Mouse (Mus musculus): ENCODE data around the gene Serp2. TPM values are rescaled to one million over a fixed set of nuclear protein-coding genes. Genes with fewer than 3 reads are reported as not detected.

Gene Serp2
- polyA plus RNA-seq, 1 experiment from 2014 or later: 7.5 TPM

DNA sequence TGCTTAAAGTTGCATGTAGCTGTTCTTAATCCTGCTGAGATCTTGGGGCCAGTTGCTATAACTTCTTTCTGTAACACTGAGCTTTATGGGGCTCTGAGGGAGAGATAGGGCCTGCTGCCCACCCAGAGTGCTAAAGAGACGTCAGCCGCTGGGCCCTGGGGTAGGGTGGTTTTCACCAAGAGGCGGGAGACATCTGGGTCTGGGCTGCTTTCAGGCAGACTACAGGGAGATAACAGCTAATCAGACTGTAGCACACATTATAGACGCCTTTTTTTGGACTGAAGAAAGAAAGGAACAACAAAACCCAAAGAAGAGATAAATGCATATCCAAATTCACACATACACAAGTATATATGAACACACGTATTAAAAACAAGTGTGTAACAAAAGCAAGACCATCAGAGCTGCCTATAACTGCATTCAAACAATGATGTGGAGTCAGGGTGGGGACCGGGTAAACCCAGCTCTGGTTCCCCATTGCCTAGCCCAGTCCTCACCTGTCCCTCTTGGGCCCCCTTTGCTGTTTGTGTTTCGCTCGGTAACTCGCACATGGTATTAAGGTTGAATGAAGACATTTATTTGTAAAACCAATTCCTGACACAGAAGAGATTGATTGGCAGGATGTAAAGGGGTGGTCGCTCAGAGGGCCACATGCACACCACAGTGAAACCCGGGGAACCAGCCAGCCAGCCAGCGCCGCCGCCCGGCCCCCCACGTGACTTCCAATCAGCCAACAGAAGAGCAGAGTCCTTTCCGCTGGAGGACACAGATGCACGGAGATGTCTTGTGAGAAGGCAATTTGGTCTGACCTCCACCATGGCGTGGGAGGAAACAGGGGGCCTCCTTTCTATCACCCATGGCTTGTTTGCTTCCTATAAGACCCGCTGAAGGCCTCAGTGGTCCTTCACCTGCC, 24.2 kb downstream of the Serp2 start:
- H3K9me3 ChIP-seq (ENCODE audit: control insufficient read depth): no peaks in the 10 kb centered on the region
- H3K27me3 ChIP-seq (replicated peaks; ENCODE audit: control insufficient read depth, insufficient read depth, low read length): no peaks in the 10 kb centered on the region
- H3K4me2 ChIP-seq (replicated peaks; ENCODE audit: low read depth): peak overlapping the region; percentile 37; the same call in 1 of the 2 replicates
- H3K9ac ChIP-seq (ENCODE audit: low read depth, low read length): no peak overlapping the region
- no peak overlapping the region for H3K27ac ChIP-seq (ENCODE audit: low read depth, low read length)
- 47% methylated on average over 20 of the region's 20 CpGs for WGBS
- ATAC-seq: peak; percentile 50; the same call in 1 of the 2 replicates
- TF ChIP-seq CTCF (IDR thresholded peaks at IDR 0.05; ENCODE audit: low read depth): no peak
- H3K4me1 ChIP-seq (replicated peaks; ENCODE audit: control insufficient read depth, insufficient read depth, low read length): peaks cover 14% of the 10 kb centered on the region
- no peak overlapping the region for H3K4me3 ChIP-seq (ENCODE audit: low read depth, low read length)
- no peaks in the 10 kb centered on the region for H3K36me3 ChIP-seq (ENCODE audit: control insufficient read depth, insufficient read depth)

DNA sequence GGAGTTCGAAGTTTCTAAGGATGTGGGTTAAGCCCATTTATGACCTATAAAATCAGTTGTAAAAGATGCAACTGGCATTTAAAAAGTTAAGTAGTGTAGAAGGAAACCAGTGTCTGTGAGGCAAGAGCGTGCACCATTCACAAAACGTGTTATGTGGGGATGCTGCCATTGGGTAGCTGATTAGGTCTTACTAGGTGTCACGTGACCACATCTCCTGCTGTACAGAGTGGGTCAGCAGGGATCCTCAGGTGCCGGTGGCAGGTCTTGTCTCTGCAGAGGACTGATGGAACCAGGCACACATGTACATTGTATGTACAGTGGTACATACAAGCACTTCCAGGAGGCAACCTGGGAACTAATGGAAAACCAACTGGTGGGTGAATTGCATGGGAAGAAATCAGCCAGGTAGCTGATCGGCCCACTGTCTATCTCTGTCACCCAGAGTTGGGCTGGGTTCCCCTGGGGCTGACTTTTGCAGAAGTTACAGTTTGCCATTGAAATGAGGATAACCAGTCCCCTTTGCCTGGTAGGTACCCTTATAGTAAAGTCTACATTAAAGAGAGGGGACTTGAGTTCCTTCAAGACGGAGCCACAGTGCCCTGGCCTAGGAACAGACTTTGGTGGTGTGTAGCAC, 25.5 kb downstream of the Serp2 start:
- 89% methylated on average over 7 of the region's 7 CpGs for WGBS
- Histone ChIP-seq H3K27me3 (replicated peaks; ENCODE audit: control insufficient read depth, insufficient read depth, low read length) (no peaks in the 10 kb centered on the region), H3K27ac (ENCODE audit: low read depth, low read length) (no peak overlapping the region), H3K4me2 (replicated peaks; ENCODE audit: low read depth) (no peak overlapping the region), H3K36me3 (ENCODE audit: control insufficient read depth, insufficient read depth) (no peaks in the 10 kb centered on the region), H3K4me3 (ENCODE audit: low read depth, low read length) (no peak overlapping the region), H3K4me1 (replicated peaks; ENCODE audit: control insufficient read depth, insufficient read depth, low read length) (peaks cover 10% of the 10 kb centered on the region; the same call in 1 of the 2 replicates), H3K9me3 (ENCODE audit: control insufficient read depth) (no peaks in the 10 kb centered on the region), H3K9ac (ENCODE audit: low read depth, low read length) (no peak overlapping the region)
- ATAC-seq: no peak
- TF ChIP-seq CTCF (IDR thresholded peaks at IDR 0.05; ENCODE audit: low read depth): no peak

DNA sequence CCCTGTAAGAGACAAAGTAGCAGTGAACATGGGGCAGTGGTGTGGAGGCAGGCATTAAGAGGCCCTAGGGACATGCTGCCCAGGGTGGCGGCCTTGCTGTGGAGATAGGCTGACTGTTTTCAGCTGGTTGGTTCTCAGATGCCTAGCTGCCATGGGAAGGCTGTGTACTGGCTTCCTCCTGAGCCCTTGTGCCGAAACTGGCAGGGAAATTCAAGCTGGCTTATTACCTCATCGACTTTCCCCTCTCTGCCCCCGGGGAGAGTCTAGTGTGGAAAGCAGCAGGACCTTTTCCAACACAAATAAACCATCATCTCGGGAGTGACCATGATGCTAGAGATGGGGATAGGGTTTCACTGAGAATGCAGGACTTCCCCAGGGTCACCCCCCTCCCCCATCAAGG, 28.0 kb downstream of the Serp2 start:
- 65% methylated on average over 5 of the region's 5 CpGs for WGBS
- Histone ChIP-seq H3K4me3 (ENCODE audit: low read depth, low read length) (no peak overlapping the region), H3K4me1 (replicated peaks; ENCODE audit: control insufficient read depth, insufficient read depth, low read length) (peaks cover 10% of the 10 kb centered on the region; the same call in 1 of the 2 replicates), H3K4me2 (replicated peaks; ENCODE audit: low read depth) (no peak overlapping the region), H3K27me3 (replicated peaks; ENCODE audit: control insufficient read depth, insufficient read depth, low read length) (no peaks in the 10 kb centered on the region), H3K27ac (ENCODE audit: low read depth, low read length) (no peak overlapping the region), H3K9me3 (ENCODE audit: control insufficient read depth) (no peaks in the 10 kb centered on the region), H3K36me3 (ENCODE audit: control insufficient read depth, insufficient read depth) (no peaks in the 10 kb centered on the region), H3K9ac (ENCODE audit: low read depth, low read length) (no peak overlapping the region)
- no peak for ATAC-seq
- TF ChIP-seq CTCF (IDR thresholded peaks at IDR 0.05; ENCODE audit: low read depth): no peak

DNA sequence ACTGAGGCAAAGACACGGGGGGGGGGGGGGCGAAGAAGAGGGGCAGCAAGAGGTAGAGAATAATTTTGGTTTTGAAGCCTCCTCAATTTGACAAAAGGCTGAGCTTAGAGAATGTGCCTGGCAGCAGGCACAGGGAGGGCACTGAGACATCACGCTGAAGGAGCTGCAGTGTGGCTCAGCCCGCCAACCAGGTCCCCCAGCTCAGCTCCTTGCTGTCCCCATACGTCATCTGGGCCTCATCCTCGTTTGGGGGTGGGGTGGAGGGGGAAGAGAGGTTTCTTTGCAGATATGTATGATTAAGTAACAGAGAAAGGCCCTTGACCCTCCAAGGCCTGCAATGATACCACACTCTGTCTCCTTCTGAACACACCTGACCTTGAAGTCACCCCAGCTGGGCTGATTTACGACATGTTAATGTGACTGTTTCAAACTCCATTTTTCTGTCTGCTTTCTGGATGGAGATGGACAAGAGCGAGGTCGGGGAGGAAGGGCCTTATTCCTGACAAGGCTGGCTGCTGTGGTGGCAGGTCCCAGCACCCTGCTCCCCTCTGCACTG, 28.9 kb downstream of the Serp2 start:
- no peaks in the 10 kb centered on the region for H3K36me3 ChIP-seq (ENCODE audit: control insufficient read depth, insufficient read depth)
- no peak overlapping the region; the same call in 1 of the 2 replicates for H3K27ac ChIP-seq (ENCODE audit: low read depth, low read length)
- no peak overlapping the region for H3K4me3 ChIP-seq (ENCODE audit: low read depth, low read length)
- no peaks in the 10 kb centered on the region for H3K9me3 ChIP-seq (ENCODE audit: control insufficient read depth)
- no peak overlapping the region for H3K4me2 ChIP-seq (replicated peaks; ENCODE audit: low read depth)
- WGBS: 40% methylated on average over 9 of the region's 9 CpGs
- H3K9ac ChIP-seq (ENCODE audit: low read depth, low read length): no peak overlapping the region
- ATAC-seq: no peak
- H3K4me1 ChIP-seq (replicated peaks; ENCODE audit: control insufficient read depth, insufficient read depth, low read length): 0 out of 2 replicates have a peak, but pooled peaks cover 6% of the 10 kb centered on the region
- H3K27me3 ChIP-seq (replicated peaks; ENCODE audit: control insufficient read depth, insufficient read depth, low read length): no peaks in the 10 kb centered on the region
- no peak for TF ChIP-seq CTCF (IDR thresholded peaks at IDR 0.05; ENCODE audit: low read depth)

DNA sequence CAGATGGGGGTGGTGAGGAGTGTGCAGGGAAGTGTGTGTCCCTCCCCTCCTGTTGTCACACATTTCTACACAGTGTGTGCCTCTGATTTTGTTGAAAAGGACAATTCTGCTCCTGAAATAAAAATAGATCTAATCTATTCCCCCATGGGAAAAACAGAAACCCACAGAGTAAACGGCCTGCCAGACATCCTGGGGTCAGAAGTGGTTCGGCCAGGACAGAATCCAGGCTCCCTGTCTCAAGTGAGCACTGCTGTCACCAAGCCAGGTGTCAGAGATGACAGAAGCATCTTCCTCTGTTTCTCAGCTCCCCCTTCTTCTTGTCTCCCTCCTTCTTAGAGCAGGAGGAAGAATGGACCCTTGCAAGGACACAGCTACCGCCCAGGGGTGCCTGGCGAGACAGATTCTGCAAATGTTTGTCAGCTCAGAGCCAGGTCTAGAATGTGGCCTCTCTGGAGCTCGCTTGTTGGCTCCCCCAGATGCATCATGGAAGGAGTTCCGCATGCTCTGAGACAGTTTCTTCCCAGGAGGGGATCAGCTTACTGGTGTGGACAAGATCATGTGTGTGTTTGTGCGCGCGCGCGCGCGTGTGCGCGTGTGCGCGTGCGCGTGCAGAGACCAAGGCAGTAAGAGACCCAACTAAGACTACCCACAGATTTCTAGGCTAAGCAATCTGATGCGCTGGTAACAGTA, 29.5 kb downstream of the Serp2 start:
- no peak overlapping the region for H3K27ac ChIP-seq (ENCODE audit: low read depth, low read length)
- no peak overlapping the region for H3K4me3 ChIP-seq (ENCODE audit: low read depth, low read length)
- 0 out of 2 replicates have a peak, but pooled peaks cover 2% of the 10 kb centered on the region for H3K4me1 ChIP-seq (replicated peaks; ENCODE audit: control insufficient read depth, insufficient read depth, low read length)
- no peak for ATAC-seq
- H3K9me3 ChIP-seq (ENCODE audit: control insufficient read depth): no peaks in the 10 kb centered on the region
- no peaks in the 10 kb centered on the region for H3K27me3 ChIP-seq (replicated peaks; ENCODE audit: control insufficient read depth, insufficient read depth, low read length)
- no peaks in the 10 kb centered on the region for H3K36me3 ChIP-seq (ENCODE audit: control insufficient read depth, insufficient read depth)
- no peak overlapping the region for H3K4me2 ChIP-seq (replicated peaks; ENCODE audit: low read depth)
- no peak overlapping the region for H3K9ac ChIP-seq (ENCODE audit: low read depth, low read length)
- TF ChIP-seq CTCF (IDR thresholded peaks at IDR 0.05; ENCODE audit: low read depth): no peak
- WGBS: 87% methylated on average over 20 of the region's 20 CpGs

Data from intestine, postnatal 0 days (tissue).